Mouse (Mus musculus): ENCODE measurements around the gene Diaph3. TPM values are rescaled to one million over a fixed set of nuclear protein-coding genes. Genes with fewer than 3 reads are reported as not detected.

The Diaph3 gene
- polyA plus RNA-seq, 1 experiment from 2014 or later, result 22.9 TPM

DNA sequence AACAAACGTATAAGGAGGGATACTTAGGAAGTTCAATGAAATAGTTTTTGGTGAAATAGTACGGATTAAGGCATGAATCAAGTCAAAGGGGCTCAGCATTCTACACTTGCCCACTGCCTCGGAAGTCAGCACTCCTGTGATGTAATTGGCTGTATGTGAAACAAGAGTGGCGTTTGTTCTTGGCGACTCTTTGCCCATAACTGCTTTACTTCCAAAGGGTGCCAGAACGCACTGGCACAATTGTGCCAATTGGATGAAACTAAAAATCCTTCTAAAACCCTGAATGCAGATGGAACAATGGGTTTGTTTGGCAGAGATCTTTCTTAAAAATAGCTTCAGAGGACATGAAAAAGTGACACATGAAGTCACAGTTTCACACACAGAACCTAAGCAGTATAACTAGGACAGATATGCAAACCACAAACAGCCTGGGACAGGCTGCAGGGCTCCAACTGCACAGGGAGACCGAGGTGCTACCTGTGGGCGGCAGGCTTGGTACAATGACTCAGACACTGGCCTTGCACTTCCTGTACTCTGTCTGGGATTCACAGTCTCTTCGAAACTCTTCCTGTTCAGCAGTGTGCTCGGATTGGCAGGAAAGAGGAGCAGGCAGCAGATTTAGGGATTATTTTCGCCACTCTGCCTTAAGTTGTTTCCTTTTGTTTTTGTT lies 279.6 kb downstream of the Diaph3 start:
- no peak overlapping the region for H3K4me3 ChIP-seq (ENCODE audit: low read depth, low read length)
- 78% methylated on average over 11 of the region's 11 CpGs for WGBS
- no peak overlapping the region for H3K27ac ChIP-seq (ENCODE audit: low read depth, low read length)
- no peak for ATAC-seq (replicated peaks; ENCODE audit: low FRiP score)
- H3K27me3 ChIP-seq (replicated peaks; ENCODE audit: control insufficient read depth, insufficient read depth, low read length), result no peaks in the 10 kb centered on the region
- H3K9me3 ChIP-seq (ENCODE audit: control insufficient read depth, low read length), result no peaks in the 10 kb centered on the region
- H3K4me2 ChIP-seq, result no peak overlapping the region
- no peaks in the 10 kb centered on the region for H3K4me1 ChIP-seq (replicated peaks; ENCODE audit: control insufficient read depth, insufficient read depth, low read length)
- H3K9ac ChIP-seq (ENCODE audit: low read depth, low read length), result no peak overlapping the region
- no peak for DNase-seq (ENCODE audit: low spot score)
- no peaks in the 10 kb centered on the region for H3K36me3 ChIP-seq (ENCODE audit: control insufficient read depth, insufficient read depth, low read length)

DNA sequence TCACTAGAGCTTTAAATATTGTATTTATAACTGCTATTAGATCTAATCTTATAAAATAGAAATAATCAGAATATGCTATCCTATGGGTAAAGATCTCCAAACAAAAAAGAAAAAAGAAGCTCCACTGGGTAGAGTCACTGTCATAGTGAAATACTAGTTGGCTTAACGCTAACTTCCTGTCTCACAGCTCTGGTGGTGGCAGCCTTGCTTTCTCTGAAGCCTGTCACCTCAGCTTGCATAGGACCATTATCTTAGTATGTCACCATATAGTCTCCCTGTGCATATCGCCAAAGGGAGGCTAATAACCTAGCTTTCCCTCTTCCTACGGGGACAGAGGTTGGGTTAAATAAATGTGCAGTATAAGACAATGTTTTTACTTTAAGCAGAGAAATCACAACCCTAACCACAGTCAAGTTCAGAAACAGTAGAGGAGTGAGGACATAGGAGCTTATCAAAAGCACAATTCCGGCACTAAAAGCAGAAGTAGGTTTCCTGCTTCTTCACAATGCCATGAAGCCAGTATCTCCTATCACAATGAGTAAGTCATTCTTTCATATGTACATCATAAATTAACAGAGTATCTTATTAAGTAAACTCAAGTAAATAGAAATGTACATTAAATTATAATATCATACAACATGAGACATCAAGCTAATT lies 293.8 kb downstream of the Diaph3 start:
- Histone ChIP-seq H3K4me2 (no peak overlapping the region), H3K4me1 (replicated peaks; ENCODE audit: control insufficient read depth, insufficient read depth, low read length) (no peaks in the 10 kb centered on the region), H3K9ac (ENCODE audit: low read depth, low read length) (no peak overlapping the region), H3K9me3 (ENCODE audit: control insufficient read depth, low read length) (no peaks in the 10 kb centered on the region), H3K36me3 (ENCODE audit: control insufficient read depth, insufficient read depth, low read length) (no peaks in the 10 kb centered on the region), H3K27me3 (replicated peaks; ENCODE audit: control insufficient read depth, insufficient read depth, low read length) (no peaks in the 10 kb centered on the region), H3K4me3 (ENCODE audit: low read depth, low read length) (no peak overlapping the region), H3K27ac (ENCODE audit: low read depth, low read length) (no peak overlapping the region)
- WGBS, result 51% methylated on average over 4 of the region's 4 CpGs
- DNase-seq (ENCODE audit: low spot score) (no peak), ATAC-seq (replicated peaks; ENCODE audit: low FRiP score) (no peak)

- Histone ChIP-seq H3K9me3 (ENCODE audit: control insufficient read depth, low read length) (no peaks in the 10 kb centered on the region), H3K4me2 (no peak overlapping the region), H3K4me1 (replicated peaks; ENCODE audit: control insufficient read depth, insufficient read depth, low read length) (no peaks in the 10 kb centered on the region), H3K9ac (ENCODE audit: low read depth, low read length) (no peak overlapping the region), H3K27ac (ENCODE audit: low read depth, low read length) (no peak overlapping the region), H3K27me3 (replicated peaks; ENCODE audit: control insufficient read depth, insufficient read depth, low read length) (no peaks in the 10 kb centered on the region), H3K4me3 (ENCODE audit: low read depth, low read length) (no peak overlapping the region), H3K36me3 (ENCODE audit: control insufficient read depth, insufficient read depth, low read length) (no peaks in the 10 kb centered on the region)
- no peak for ATAC-seq (replicated peaks; ENCODE audit: low FRiP score)
- 84% methylated on average over 3 of the region's 3 CpGs for WGBS
- DNase-seq (ENCODE audit: low spot score), result no peak
Measured at GRCm38 (mm10) chr14:86844075-86844474, 297.0 kb downstream of the Diaph3 start.

DNA sequence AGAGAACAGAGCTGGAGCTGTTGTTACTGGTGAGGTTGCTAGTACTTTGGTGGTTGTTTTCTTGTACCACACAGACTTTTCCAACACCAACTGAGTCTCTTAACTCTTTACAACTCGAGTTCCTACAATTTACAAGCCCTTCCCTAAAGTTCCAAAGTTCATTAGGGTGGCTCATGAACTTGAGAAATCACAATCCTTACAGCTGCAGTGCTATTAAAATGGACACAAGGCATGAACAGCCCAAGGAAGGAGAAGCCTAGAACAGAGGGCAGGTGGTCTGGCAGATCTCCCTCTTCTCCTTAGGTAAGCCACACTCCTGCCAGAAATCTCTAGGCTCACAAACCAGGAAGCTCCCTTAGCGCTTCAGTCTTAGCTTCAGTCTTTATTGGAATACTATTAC lies 303.4 kb downstream of the Diaph3 start:
- Histone ChIP-seq H3K4me2 (no peak overlapping the region), H3K9ac (ENCODE audit: low read depth, low read length) (no peak overlapping the region), H3K4me1 (replicated peaks; ENCODE audit: control insufficient read depth, insufficient read depth, low read length) (no peaks in the 10 kb centered on the region), H3K36me3 (ENCODE audit: control insufficient read depth, insufficient read depth, low read length) (no peaks in the 10 kb centered on the region), H3K4me3 (ENCODE audit: low read depth, low read length) (no peak overlapping the region), H3K9me3 (ENCODE audit: control insufficient read depth, low read length) (no peaks in the 10 kb centered on the region), H3K27me3 (replicated peaks; ENCODE audit: control insufficient read depth, insufficient read depth, low read length) (no peaks in the 10 kb centered on the region), H3K27ac (ENCODE audit: low read depth, low read length) (no peak overlapping the region)
- ATAC-seq (replicated peaks; ENCODE audit: low FRiP score), result no peak
- DNase-seq (ENCODE audit: low spot score), result no peak
- 71% methylated on average over 2 of the region's 2 CpGs for WGBS

DNA sequence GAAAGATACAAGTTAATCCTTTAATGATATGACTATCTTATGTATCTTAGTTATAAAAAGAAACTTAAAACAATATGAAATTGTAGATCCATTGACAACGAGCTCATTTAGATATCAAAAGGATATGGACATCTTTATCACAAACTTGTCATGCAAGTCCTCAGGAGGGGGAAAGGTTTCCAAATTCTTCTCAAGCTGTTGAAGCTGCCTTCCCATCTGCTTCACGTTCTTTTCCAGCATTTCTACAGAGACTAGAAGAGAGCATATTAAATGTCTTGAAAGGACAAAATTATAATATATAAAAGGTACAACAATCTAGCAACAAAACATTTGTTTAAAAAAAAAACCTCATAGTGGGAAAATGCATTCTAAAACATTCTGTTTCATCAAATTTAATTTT lies 306.2 kb downstream of the Diaph3 start:
- H3K9me3 ChIP-seq (ENCODE audit: control insufficient read depth, low read length), result no peaks in the 10 kb centered on the region
- H3K4me2 ChIP-seq, result no peak overlapping the region
- H3K27ac ChIP-seq (ENCODE audit: low read depth, low read length), result no peak overlapping the region
- ATAC-seq (replicated peaks; ENCODE audit: low FRiP score) (no peak), DNase-seq (ENCODE audit: low spot score) (no peak)
- H3K4me3 ChIP-seq (ENCODE audit: low read depth, low read length), result no peak overlapping the region
- H3K27me3 ChIP-seq (replicated peaks; ENCODE audit: control insufficient read depth, insufficient read depth, low read length), result no peaks in the 10 kb centered on the region
- H3K36me3 ChIP-seq (ENCODE audit: control insufficient read depth, insufficient read depth, low read length), result no peaks in the 10 kb centered on the region; the same call in 1 of the 2 replicates
- WGBS, result 78% methylated on average over 2 of the region's 2 CpGs
- H3K9ac ChIP-seq (ENCODE audit: low read depth, low read length), result no peak overlapping the region
- no peaks in the 10 kb centered on the region for H3K4me1 ChIP-seq (replicated peaks; ENCODE audit: control insufficient read depth, insufficient read depth, low read length)

DNA sequence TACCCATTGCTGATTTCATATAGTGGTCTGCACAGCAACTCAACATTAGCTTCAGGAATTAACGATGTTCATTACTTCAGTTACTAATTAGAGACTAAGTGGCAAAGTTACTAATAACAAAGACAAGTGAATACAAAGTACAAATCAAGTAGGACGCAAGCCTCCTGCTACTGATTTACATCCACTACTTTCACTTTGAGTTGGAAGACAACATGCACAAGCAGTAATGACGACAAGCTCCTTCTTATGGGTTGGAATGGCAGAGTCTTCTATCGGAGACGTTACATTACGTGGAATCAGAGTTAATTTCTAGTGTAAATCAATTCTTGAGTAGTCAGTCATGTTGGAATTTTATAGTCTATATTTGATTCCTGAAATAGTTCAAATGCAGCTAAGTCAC lies 306.8 kb downstream of the Diaph3 start:
- no peak for DNase-seq (ENCODE audit: low spot score)
- no peak overlapping the region for H3K9ac ChIP-seq (ENCODE audit: low read depth, low read length)
- WGBS, result 96% methylated on average over 6 of the region's 6 CpGs
- no peaks in the 10 kb centered on the region for H3K9me3 ChIP-seq (ENCODE audit: control insufficient read depth, low read length)
- no peaks in the 10 kb centered on the region; the same call in 1 of the 2 replicates for H3K36me3 ChIP-seq (ENCODE audit: control insufficient read depth, insufficient read depth, low read length)
- H3K27me3 ChIP-seq (replicated peaks; ENCODE audit: control insufficient read depth, insufficient read depth, low read length), result no peaks in the 10 kb centered on the region
- H3K4me2 ChIP-seq, result no peak overlapping the region
- H3K4me1 ChIP-seq (replicated peaks; ENCODE audit: control insufficient read depth, insufficient read depth, low read length), result no peaks in the 10 kb centered on the region
- H3K27ac ChIP-seq (ENCODE audit: low read depth, low read length), result no peak overlapping the region
- no peak for ATAC-seq (replicated peaks; ENCODE audit: low FRiP score)
- H3K4me3 ChIP-seq (ENCODE audit: low read depth, low read length), result no peak overlapping the region

DNA sequence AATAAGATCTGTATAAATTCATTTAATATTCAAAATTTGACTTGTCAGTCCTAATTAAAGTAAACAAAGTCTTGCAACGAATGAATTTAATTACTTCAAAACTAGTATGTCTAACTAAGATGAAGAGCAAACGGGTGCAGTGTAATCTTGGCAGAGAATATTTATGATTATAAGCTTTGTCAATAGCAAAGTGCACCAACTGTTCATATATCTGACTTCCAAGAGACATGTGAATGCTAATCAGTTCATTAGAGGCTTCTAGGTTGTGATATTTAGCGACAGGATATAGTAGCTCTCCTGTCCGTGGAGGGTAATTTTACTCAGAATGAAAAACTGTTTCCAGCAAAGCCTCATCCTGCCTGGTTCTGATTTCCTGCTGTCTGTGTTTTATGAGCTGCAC lies 308.0 kb downstream of the Diaph3 start:
- H3K4me2 ChIP-seq, result no peak overlapping the region
- H3K9ac ChIP-seq (ENCODE audit: low read depth, low read length), result no peak overlapping the region
- H3K4me1 ChIP-seq (replicated peaks; ENCODE audit: control insufficient read depth, insufficient read depth, low read length), result no peaks in the 10 kb centered on the region
- no peaks in the 10 kb centered on the region for H3K9me3 ChIP-seq (ENCODE audit: control insufficient read depth, low read length)
- no peaks in the 10 kb centered on the region for H3K27me3 ChIP-seq (replicated peaks; ENCODE audit: control insufficient read depth, insufficient read depth, low read length)
- no peak overlapping the region for H3K4me3 ChIP-seq (ENCODE audit: low read depth, low read length)
- H3K27ac ChIP-seq (ENCODE audit: low read depth, low read length), result no peak overlapping the region
- H3K36me3 ChIP-seq (ENCODE audit: control insufficient read depth, insufficient read depth, low read length), result no peaks in the 10 kb centered on the region; the same call in 1 of the 2 replicates
- DNase-seq (ENCODE audit: low spot score) (no peak), ATAC-seq (replicated peaks; ENCODE audit: low FRiP score) (no peak)
- 82% methylated on average over 4 of the region's 4 CpGs for WGBS

GRCm38 (mm10) chr14:86816246-86816645 lies 324.8 kb downstream of the Diaph3 start:
- DNase-seq (ENCODE audit: low spot score), result no peak
- Histone ChIP-seq H3K27ac (ENCODE audit: low read depth, low read length) (no peak overlapping the region), H3K9ac (ENCODE audit: low read depth, low read length) (no peak overlapping the region), H3K4me2 (no peak overlapping the region), H3K36me3 (ENCODE audit: control insufficient read depth, insufficient read depth, low read length) (no peaks in the 10 kb centered on the region), H3K9me3 (ENCODE audit: control insufficient read depth, low read length) (no peaks in the 10 kb centered on the region), H3K4me1 (replicated peaks; ENCODE audit: control insufficient read depth, insufficient read depth, low read length) (no peaks in the 10 kb centered on the region), H3K4me3 (ENCODE audit: low read depth, low read length) (no peak overlapping the region), H3K27me3 (replicated peaks; ENCODE audit: control insufficient read depth, insufficient read depth, low read length) (no peaks in the 10 kb centered on the region)
- WGBS, result 96% methylated on average over 4 of the region's 4 CpGs
- ATAC-seq (replicated peaks; ENCODE audit: low FRiP score), result no peak

Data from liver, embryonic 11.5 days (tissue).